Mouse (Mus musculus): ENCODE data around the gene Ppan. TPM values are rescaled to one million over a fixed set of nuclear protein-coding genes. Genes with fewer than 3 reads are reported as not detected.

Gene Ppan
- polyA plus RNA-seq, 1 experiment from 2014 or later = 32.4 TPM

GRCm38 (mm10) chr9:20887191-20887590 is 784 bp upstream of the Ppan start:
- WGBS (ENCODE audit: insufficient replicate concordance) = 85% methylated on average over 6 of the region's 6 CpGs
- H3K9ac ChIP-seq (replicated peaks) = no peak overlapping the region
- H3K4me3 ChIP-seq (ENCODE audit: low read depth, low read length) = no peak overlapping the region
- no peaks in the 10 kb centered on the region for H3K27me3 ChIP-seq (ENCODE audit: insufficient read depth, low read length)
- H3K9me3 ChIP-seq (ENCODE audit: low read length) = no peaks in the 10 kb centered on the region
- H3K4me1 ChIP-seq (ENCODE audit: insufficient read depth) = peaks cover 8% of the 10 kb centered on the region
- no peak overlapping the region for H3K27ac ChIP-seq (ENCODE audit: low read depth)
- DNase-seq (no peak), ATAC-seq (no peak)
- TF ChIP-seq EP300 (IDR thresholded peaks at IDR 0.05; ENCODE audit: low read depth) = no peak
- no peak for TF ChIP-seq CTCF (IDR thresholded peaks at IDR 0.05; ENCODE audit: low read depth)
- H3K4me2 ChIP-seq (ENCODE audit: low read depth, low read length) = peak overlapping the region; percentile 86
- peaks cover 30% of the 10 kb centered on the region for H3K36me3 ChIP-seq (replicated peaks; ENCODE audit: insufficient read depth, low read length)

- H3K36me3 ChIP-seq (replicated peaks; ENCODE audit: insufficient read depth, low read length) = peaks cover 40% of the 10 kb centered on the region
- no peaks in the 10 kb centered on the region for H3K9me3 ChIP-seq (ENCODE audit: low read length)
- H3K9ac ChIP-seq (replicated peaks) = peak overlapping the region; percentile 82
- H3K4me1 ChIP-seq (ENCODE audit: insufficient read depth) = peaks cover 8% of the 10 kb centered on the region
- under 1% methylated on average over 30 of the region's 30 CpGs for WGBS (ENCODE audit: insufficient replicate concordance)
- ATAC-seq (peak; percentile 39), DNase-seq (no peak)
- TF ChIP-seq EP300 (IDR thresholded peaks at IDR 0.05; ENCODE audit: low read depth) (no peak), CTCF (IDR thresholded peaks at IDR 0.05; ENCODE audit: low read depth) (no peak; the same call in 1 of the 2 replicates)
- no peaks in the 10 kb centered on the region for H3K27me3 ChIP-seq (ENCODE audit: insufficient read depth, low read length)
- H3K4me3 ChIP-seq (ENCODE audit: low read depth, low read length) = peak overlapping the region; percentile 67
- H3K4me2 ChIP-seq (ENCODE audit: low read depth, low read length) = peak overlapping the region; percentile 86
- peak overlapping the region; percentile 89 for H3K27ac ChIP-seq (ENCODE audit: low read depth)
These were observed 401 bp downstream of the Ppan start for GRCm38 (mm10) chr9:20888386-20888765.

DNA sequence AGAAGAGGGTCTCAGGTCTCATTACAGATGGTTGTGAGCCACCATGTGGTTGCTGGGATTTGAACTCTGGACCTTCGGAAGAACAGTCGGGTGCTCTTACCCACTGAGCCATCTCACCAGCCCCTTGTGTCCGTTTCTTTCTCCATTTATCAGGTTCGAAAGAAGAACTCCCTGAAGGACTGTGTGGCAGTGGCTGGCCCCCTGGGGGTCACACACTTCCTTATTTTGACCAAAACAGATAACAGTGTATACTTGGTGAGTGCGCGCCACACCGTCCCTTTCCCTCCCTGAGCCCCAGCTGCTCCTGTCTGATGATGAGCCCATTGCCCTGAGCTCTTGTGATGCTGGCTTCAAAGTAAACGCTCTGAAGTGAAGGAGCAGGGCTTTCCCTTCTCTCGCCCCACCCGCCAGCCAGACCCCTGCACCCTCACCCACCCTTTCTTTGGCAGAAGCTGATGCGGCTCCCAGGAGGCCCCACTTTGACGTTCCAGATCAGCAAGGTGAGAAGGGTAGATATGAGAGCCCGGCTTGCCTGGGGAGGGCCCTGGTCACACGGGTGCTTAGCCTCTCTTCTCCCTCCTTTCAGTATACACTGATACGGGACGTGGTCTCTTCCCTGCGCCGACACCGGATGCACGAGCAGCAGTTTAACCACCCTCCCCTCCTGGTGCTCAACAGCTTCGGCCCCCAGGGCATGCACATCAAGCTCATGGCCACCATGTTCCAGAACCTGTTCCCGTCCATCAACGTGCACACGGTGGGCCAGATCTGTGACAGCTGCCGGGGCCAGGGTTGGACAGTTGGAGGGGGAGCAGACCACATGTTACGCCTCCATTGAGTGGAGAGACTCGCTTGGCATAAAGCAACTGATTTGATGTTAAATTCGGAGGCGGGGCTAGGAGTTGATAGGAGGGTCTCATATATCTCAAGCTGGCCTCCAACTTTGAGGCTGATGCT is 1.5 kb downstream of the Ppan start:
- no peaks in the 10 kb centered on the region for H3K27me3 ChIP-seq (ENCODE audit: insufficient read depth, low read length)
- peaks cover 8% of the 10 kb centered on the region for H3K4me1 ChIP-seq (ENCODE audit: insufficient read depth)
- WGBS (ENCODE audit: insufficient replicate concordance) = 53% methylated on average over 29 of the region's 29 CpGs
- peak overlapping the region; percentile 67 for H3K4me3 ChIP-seq (ENCODE audit: low read depth, low read length)
- H3K36me3 ChIP-seq (replicated peaks; ENCODE audit: insufficient read depth, low read length) = peaks cover 50% of the 10 kb centered on the region
- peak; percentile 26 for ATAC-seq
- H3K9ac ChIP-seq (replicated peaks) = peak overlapping the region; percentile 82
- H3K27ac ChIP-seq (ENCODE audit: low read depth) = peak overlapping the region; percentile 30
- TF ChIP-seq EP300 (IDR thresholded peaks at IDR 0.05; ENCODE audit: low read depth) (no peak), CTCF (IDR thresholded peaks at IDR 0.05; ENCODE audit: low read depth) (no peak; the same call in none of the 2 replicates)
- H3K4me2 ChIP-seq (ENCODE audit: low read depth, low read length) = peak overlapping the region; percentile 86
- DNase-seq = peak; percentile 61
- no peaks in the 10 kb centered on the region for H3K9me3 ChIP-seq (ENCODE audit: low read length)

DNA sequence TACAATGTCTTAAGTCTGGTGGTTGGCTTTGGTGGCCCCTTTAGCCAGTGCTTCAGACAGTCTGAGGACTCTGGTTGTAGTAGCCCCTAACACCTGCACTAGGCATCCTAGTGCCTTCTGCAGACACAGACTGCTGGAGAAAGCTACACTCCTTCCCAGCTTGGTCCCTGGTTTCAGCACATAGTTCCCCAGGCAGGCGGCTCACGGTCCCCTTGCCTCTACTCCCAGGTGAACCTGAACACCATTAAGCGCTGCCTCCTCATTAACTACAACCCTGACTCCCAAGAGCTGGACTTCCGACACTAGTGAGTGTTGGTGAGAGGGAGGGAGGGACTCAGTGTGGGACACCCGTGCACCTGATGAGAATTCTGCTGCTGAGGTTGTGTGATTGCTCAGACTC is 2.4 kb downstream of the Ppan start:
- Histone ChIP-seq H3K27ac (ENCODE audit: low read depth) (peak overlapping the region; percentile 29; the same call in 1 of the 2 replicates), H3K4me1 (ENCODE audit: insufficient read depth) (peaks cover 8% of the 10 kb centered on the region), H3K9me3 (ENCODE audit: low read length) (no peaks in the 10 kb centered on the region), H3K36me3 (replicated peaks; ENCODE audit: insufficient read depth, low read length) (peaks cover 60% of the 10 kb centered on the region), H3K4me3 (ENCODE audit: low read depth, low read length) (no peak overlapping the region), H3K4me2 (ENCODE audit: low read depth, low read length) (no peak overlapping the region), H3K9ac (replicated peaks) (no peak overlapping the region), H3K27me3 (ENCODE audit: insufficient read depth, low read length) (no peaks in the 10 kb centered on the region)
- TF ChIP-seq EP300 (IDR thresholded peaks at IDR 0.05; ENCODE audit: low read depth) = no peak
- no peak for TF ChIP-seq CTCF (IDR thresholded peaks at IDR 0.05; ENCODE audit: low read depth)
- ATAC-seq = no peak
- 83% methylated on average over 5 of the region's 5 CpGs for WGBS (ENCODE audit: insufficient replicate concordance)
- DNase-seq = no peak

DNA sequence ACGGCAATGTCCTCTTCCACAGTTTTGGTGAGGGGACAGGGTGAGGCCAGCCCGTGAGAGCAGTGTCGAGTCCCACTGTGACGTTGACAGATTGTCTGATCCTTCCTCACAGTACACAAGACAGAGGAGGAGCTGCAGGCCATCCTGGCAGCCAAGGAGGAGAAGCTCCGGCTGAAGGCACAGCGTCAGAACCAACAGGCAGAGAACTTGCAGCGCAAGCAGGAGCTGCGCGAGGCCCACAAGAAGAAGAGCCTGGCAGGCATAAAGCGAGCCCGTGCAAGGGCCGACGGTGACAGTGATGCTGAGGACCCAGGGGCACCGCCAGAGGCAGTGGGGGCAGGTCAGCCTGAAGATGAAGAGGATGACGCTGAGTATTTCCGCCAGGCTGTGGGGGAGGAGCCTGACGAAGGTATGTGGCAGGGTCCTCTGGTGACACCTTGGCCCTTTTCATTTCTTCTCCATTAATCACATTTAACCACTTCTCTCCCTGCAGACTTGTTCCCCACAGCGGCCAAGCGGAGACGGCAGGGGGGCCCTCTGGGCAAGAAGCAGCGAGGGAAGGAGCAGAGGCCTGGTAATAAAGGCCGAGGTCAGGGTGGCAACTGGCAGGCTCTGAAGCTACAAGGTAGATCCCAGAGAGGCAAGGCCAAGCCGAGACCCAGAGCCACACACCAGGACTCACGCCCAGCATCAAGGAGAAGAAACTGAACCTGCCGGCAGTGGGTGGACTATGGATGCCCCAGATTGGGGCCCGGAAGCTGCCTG is 3.5 kb downstream of the Ppan start:
- WGBS (ENCODE audit: insufficient replicate concordance) = 77% methylated on average over 26 of the region's 26 CpGs
- TF ChIP-seq CTCF (IDR thresholded peaks at IDR 0.05; ENCODE audit: low read depth) = no peak
- TF ChIP-seq EP300 (IDR thresholded peaks at IDR 0.05; ENCODE audit: low read depth) = no peak
- H3K27ac ChIP-seq (ENCODE audit: low read depth) = peak overlapping the region; percentile 52
- ATAC-seq (no peak), DNase-seq (no peak)
- H3K4me3 ChIP-seq (ENCODE audit: low read depth, low read length) = no peak overlapping the region
- peaks cover 69% of the 10 kb centered on the region for H3K36me3 ChIP-seq (replicated peaks; ENCODE audit: insufficient read depth, low read length)
- H3K9ac ChIP-seq (replicated peaks) = no peak overlapping the region
- no peak overlapping the region for H3K4me2 ChIP-seq (ENCODE audit: low read depth, low read length)
- no peaks in the 10 kb centered on the region for H3K27me3 ChIP-seq (ENCODE audit: insufficient read depth, low read length)
- peaks cover 8% of the 10 kb centered on the region for H3K4me1 ChIP-seq (ENCODE audit: insufficient read depth)
- no peaks in the 10 kb centered on the region for H3K9me3 ChIP-seq (ENCODE audit: low read length)

- no peak overlapping the region for H3K4me2 ChIP-seq (ENCODE audit: low read depth, low read length)
- H3K4me1 ChIP-seq (ENCODE audit: insufficient read depth) = peaks cover 10% of the 10 kb centered on the region
- DNase-seq (no peak), ATAC-seq (no peak)
- no peaks in the 10 kb centered on the region for H3K9me3 ChIP-seq (ENCODE audit: low read length)
- TF ChIP-seq EP300 (IDR thresholded peaks at IDR 0.05; ENCODE audit: low read depth) (no peak), CTCF (IDR thresholded peaks at IDR 0.05; ENCODE audit: low read depth) (no peak)
- H3K36me3 ChIP-seq (replicated peaks; ENCODE audit: insufficient read depth, low read length) = peaks cover 69% of the 10 kb centered on the region
- 64% methylated on average over 5 of the region's 5 CpGs for WGBS (ENCODE audit: insufficient replicate concordance)
- no peak overlapping the region for H3K9ac ChIP-seq (replicated peaks)
- H3K27ac ChIP-seq (ENCODE audit: low read depth) = no peak overlapping the region
- H3K27me3 ChIP-seq (ENCODE audit: insufficient read depth, low read length) = no peaks in the 10 kb centered on the region
- H3K4me3 ChIP-seq (ENCODE audit: low read depth, low read length) = no peak overlapping the region
These were observed 4.2 kb downstream of the Ppan start for GRCm38 (mm10) chr9:20892104-20892653.

Measured in liver, postnatal 0 days (tissue).